Mouse (Mus musculus) kidney, embryonic 14.5 days (tissue): ENCODE results near the gene Calm1. TPM values are rescaled to one million over a fixed set of nuclear protein-coding genes. Genes with fewer than 3 reads are reported as not detected.
"Not testable (repeated sequence)": the region's sequence is repeated elsewhere in the genome, so short reads cannot be mapped to it uniquely, and the experiment has no call there.

Source experiments
- ATAC-seq: fragments of 200-750 bp; cut with Nextera tagmentation; 2 replicates; pipeline ENCODE4 v1.8.0; 2017; ENCODE audit warnings: moderate number of reproducible peaks, mild to moderate bottlenecking, moderate TSS enrichment, moderate library complexity; ENCODE audit not compliant: low FRiP score, low TSS enrichment
- H3K27ac ChIP-seq: fragments of 300-500 bp; sonication (generic); 2 replicates; pipeline ENCODE4 v1.5.1; 2014; ENCODE audit warnings: low read depth, mild to moderate bottlenecking, low read length, moderate library complexity, mixed read lengths
- H3K27me3 ChIP-seq: fragments of 300-500 bp; sonication (generic); 2 replicates; pipeline ENCODE4 v1.6.1; 2014; ENCODE audit warnings: mild to moderate bottlenecking, low read length; ENCODE audit not compliant: control insufficient read depth, insufficient read depth
- H3K36me3 ChIP-seq: fragments of 300-500 bp; sonication (generic); 2 replicates; pipeline ENCODE4 v1.6.1; 2014; ENCODE audit warnings: low read length, mixed read lengths; ENCODE audit not compliant: control insufficient read depth, insufficient read depth
- H3K4me1 ChIP-seq: fragments of 300-500 bp; sonication (generic); 2 replicates; pipeline ENCODE4 v1.6.1; 2014; ENCODE audit warnings: low read length, mixed read lengths; ENCODE audit not compliant: control insufficient read depth, insufficient read depth
- H3K4me2 ChIP-seq: fragments of 300-500 bp; sonication (generic); replicated peaks from 2 replicates; pipeline ENCODE4 v1.6.1; 2014; ENCODE audit warnings: low read depth, mild to moderate bottlenecking, low read length
- H3K4me3 ChIP-seq: fragments of 300-500 bp; sonication (generic); 2 replicates; pipeline ENCODE4 v1.5.1; 2014; ENCODE audit warnings: mild to moderate bottlenecking, low read length
- H3K9ac ChIP-seq: fragments of 300-500 bp; sonication (generic); 2 replicates; pipeline ENCODE4 v1.6.1; 2014; ENCODE audit warnings: low read depth, mild to moderate bottlenecking, low read length, moderate library complexity
- H3K9me3 ChIP-seq: fragments of 300-500 bp; sonication (generic); 2 replicates; pipeline ENCODE4 v1.6.1; 2016; ENCODE audit warnings: low read length; ENCODE audit not compliant: control insufficient read depth
- WGBS: fragments of 180-500 bp; shearing (Covaris S2); extraction: QIAGEN DNeasy Blood & Tissue Kit; methylation state at CpG from one replicate; pipeline ENCODE4 v1.1.7; 2014; 5-methylcytosine and 5-hydroxymethylcytosine counted together
- polyA plus RNA-seq: library from polyadenylated mRNA; unstranded; fragments of >200 nt; fragmentation: Nextera tagmentation; extraction: Ambion mirVana; gene quantifications from 2 replicates; pipeline ENCODE4 v1.2.1, GENCODE M21; 2014

Calm1 gene
- polyA plus RNA-seq, 1 experiment from 2014 or later, result 1,237 TPM

DNA sequence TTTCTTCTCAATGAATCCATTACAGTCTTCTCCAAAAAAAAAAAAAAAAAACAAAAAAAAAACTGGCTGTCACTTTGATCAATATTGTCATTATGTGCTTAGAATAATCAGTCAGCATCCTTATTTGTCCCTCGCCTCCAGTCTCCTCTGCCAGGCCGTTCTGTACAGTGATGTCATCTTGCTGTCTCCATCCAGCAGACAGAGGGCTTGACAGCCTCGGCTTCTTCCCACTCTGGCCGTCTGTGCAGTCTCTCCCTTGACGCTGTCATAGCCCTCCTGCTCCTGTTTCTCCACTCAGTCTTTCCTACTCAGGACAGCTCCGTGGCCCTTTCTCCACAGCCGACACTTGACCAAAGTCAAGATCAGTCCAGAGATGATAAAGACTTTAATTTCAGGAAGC lies 26.8 kb upstream of the Calm1 start:
- H3K9me3 ChIP-seq, result no peaks in the 10 kb centered on the region
- H3K27ac ChIP-seq, result no peak overlapping the region
- H3K9ac ChIP-seq, result no peak overlapping the region
- H3K27me3 ChIP-seq, result no peaks in the 10 kb centered on the region
- H3K4me2 ChIP-seq, result no peak overlapping the region
- ATAC-seq, result no peak
- no peaks in the 10 kb centered on the region for H3K36me3 ChIP-seq
- 68% methylated on average over 7 of the region's 7 CpGs for WGBS
- peaks cover 7% of the 10 kb centered on the region; the same call in 1 of the 2 replicates for H3K4me1 ChIP-seq
- H3K4me3 ChIP-seq, result no peak overlapping the region

DNA sequence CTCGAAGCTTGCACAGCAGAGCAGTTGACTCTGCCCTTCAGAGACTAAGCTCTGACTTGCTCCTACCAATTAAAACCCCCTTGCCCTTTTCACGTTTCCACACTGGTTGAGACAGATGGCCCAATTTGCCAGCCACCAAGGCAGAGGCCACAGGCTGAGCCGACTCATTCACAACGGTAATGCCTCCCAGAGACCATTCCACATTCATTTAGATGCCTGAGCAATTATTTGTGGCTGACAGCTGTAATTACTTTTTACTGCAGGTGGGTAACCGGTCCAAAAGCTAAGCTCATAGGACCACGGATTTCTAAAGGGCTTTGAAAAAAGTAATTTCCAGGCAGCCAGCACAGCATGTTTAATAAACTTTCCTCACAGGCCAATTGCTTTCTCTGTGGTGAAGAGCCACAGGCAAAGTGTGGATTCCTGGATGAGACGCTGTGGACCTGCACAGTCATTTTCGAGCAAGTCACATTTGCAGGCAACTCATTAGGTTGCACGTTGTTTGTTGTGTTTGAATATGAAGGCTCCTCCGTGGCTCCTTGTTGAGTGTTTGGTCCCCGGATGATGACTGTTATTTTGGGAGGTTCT lies 22.7 kb upstream of the Calm1 start:
- Histone ChIP-seq H3K4me1 (no peaks in the 10 kb centered on the region; the same call in 1 of the 2 replicates), H3K27ac (no peak overlapping the region), H3K9ac (no peak overlapping the region), H3K9me3 (no peaks in the 10 kb centered on the region), H3K4me2 (no peak overlapping the region), H3K27me3 (no peaks in the 10 kb centered on the region), H3K4me3 (no peak overlapping the region), H3K36me3 (no peaks in the 10 kb centered on the region)
- WGBS, result 36% methylated on average over 11 of the region's 11 CpGs
- ATAC-seq, result no peak

DNA sequence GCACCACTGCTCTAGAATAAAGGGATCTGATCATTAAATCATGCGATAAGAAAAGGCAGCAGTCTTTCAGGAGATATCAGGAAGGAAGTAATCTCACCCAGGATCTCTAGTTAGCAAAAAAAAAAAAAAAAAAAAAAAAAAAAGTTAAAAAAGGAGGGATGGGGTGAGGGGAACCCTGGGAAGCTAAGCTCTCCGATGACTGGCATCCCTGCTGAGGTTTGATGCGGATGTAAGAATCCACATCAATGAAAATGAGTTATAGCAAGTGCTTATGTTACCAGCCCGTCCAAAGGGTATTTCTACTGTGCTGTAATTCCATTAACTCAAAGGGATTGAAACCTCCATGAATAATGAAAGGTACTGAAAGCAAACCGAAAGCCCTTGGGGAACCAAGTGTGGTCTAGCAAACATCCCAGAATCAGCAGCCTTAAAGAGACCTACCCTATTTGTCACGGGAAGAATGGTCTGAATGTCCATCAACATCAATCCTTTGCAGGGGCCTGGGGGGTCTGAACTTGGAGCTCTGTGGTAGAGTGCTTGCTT lies 20.3 kb upstream of the Calm1 start:
- H3K27ac ChIP-seq, result 0 out of 2 replicates have a peak overlapping the region, but pooled peaks have one; percentile 27
- H3K4me2 ChIP-seq, result no peak overlapping the region
- no peak for ATAC-seq
- H3K9ac ChIP-seq, result no peak overlapping the region
- WGBS, result 41% methylated on average over 6 of the region's 6 CpGs
- H3K9me3 ChIP-seq, result no peaks in the 10 kb centered on the region
- no peak overlapping the region for H3K4me3 ChIP-seq
- no peaks in the 10 kb centered on the region; the same call in 1 of the 2 replicates for H3K4me1 ChIP-seq
- H3K27me3 ChIP-seq, result no peaks in the 10 kb centered on the region
- no peaks in the 10 kb centered on the region for H3K36me3 ChIP-seq

DNA sequence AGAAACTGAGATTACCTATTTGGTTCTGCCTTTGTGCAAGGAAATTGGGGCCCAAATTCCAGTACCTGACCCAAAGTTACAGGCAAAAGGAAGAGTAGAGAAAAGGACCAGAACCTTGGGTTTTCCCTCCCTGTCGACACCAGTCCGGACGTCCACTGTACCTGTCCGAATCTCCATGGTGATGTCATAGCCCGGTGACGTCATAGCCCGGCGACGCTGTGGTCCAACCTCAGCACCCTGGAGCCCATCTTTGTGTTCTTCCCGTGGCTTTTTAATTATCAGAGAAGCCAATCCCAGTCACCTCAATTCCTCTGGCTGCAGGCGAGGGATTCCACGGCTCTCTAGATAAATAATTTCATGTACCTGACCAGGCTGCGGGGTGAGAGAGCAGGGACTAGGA lies 18.4 kb upstream of the Calm1 start:
- H3K27me3 ChIP-seq, result no peaks in the 10 kb centered on the region
- peaks cover under 1% of the 10 kb centered on the region; the same call in 1 of the 2 replicates for H3K4me1 ChIP-seq
- no peaks in the 10 kb centered on the region for H3K9me3 ChIP-seq
- no peak overlapping the region for H3K4me3 ChIP-seq
- no peak for ATAC-seq
- H3K9ac ChIP-seq, result no peak overlapping the region
- H3K36me3 ChIP-seq, result no peaks in the 10 kb centered on the region
- WGBS, result 77% methylated on average over 13 of the region's 13 CpGs
- H3K27ac ChIP-seq, result peak overlapping the region; percentile 27; the same call in 1 of the 2 replicates
- no peak overlapping the region for H3K4me2 ChIP-seq

DNA sequence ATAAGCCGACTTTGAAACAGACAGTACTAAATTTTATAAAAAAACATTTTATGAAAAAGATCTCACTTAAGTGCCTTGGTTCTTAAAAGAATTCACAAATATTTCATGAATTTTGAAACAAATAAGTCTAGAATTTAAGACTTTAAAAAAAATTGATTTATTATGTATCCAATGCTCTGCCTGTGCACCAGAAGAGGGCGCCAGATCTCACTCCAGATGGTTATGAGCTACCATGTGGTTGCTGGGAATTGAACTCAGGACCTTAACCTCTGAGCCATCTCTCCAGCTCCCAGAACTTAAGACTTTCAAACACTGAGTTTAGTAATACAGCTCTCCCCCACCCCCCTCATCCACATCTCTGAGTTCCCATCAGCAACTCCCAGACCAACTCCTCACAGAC lies 16.6 kb upstream of the Calm1 start:
- no peaks in the 10 kb centered on the region for H3K27me3 ChIP-seq
- no peak overlapping the region for H3K27ac ChIP-seq
- 74% methylated on average over 2 of the region's 2 CpGs for WGBS
- peaks cover 7% of the 10 kb centered on the region; the same call in 1 of the 2 replicates for H3K4me1 ChIP-seq
- H3K4me2 ChIP-seq, result no peak overlapping the region
- H3K4me3 ChIP-seq, result no peak overlapping the region
- no peak for ATAC-seq
- no peak overlapping the region for H3K9ac ChIP-seq
- H3K9me3 ChIP-seq, result no peaks in the 10 kb centered on the region
- H3K36me3 ChIP-seq, result no peaks in the 10 kb centered on the region

DNA sequence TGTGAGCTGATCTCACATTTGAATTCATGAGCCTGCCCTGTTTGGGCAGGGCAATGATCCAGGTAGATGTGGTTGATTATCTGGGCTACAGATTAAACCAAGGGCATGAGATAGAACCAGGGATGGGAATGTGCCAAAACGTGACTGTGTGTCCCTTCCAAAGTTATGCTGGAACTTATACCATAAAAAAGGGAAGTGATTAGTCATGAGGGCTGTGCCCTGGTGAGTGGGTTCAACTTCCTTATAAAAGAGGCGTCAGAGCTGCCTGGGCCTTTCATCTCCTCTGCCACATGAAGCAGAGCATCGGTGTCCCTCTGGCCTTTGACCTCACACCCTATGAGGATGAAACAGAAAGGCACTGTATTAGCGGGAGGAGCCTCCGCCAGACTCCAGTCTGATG lies 15.3 kb upstream of the Calm1 start:
- no peak overlapping the region for H3K27ac ChIP-seq
- no peak overlapping the region for H3K4me2 ChIP-seq
- H3K4me3 ChIP-seq, result no peak overlapping the region
- no peaks in the 10 kb centered on the region for H3K27me3 ChIP-seq
- H3K36me3 ChIP-seq, result no peaks in the 10 kb centered on the region
- H3K9ac ChIP-seq, result no peak overlapping the region
- peaks cover 7% of the 10 kb centered on the region; the same call in 1 of the 2 replicates for H3K4me1 ChIP-seq
- 46% methylated on average over 5 of the region's 5 CpGs for WGBS
- no peak for ATAC-seq
- no peaks in the 10 kb centered on the region for H3K9me3 ChIP-seq

DNA sequence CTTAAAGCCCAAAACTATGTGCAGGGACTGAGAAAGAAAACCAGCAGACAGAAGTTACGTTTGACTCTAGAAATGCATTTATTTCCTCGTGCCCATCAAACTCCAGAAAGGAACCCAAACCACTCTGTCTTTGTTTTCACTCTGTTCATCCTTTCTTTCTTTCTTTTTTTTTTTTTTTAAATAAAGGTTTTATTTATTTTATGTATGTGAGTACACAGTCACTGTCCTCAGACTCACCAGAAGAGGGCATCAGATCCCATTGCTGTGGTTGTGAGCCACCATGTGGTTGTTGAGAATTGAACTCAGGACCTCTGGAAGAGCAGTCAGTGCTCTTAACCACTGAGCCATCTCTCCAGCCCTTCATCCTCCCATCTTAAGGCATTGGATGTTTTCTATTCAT lies 14.3 kb upstream of the Calm1 start:
- H3K9ac ChIP-seq, H3K4me2 ChIP-seq, H3K27me3 ChIP-seq, H3K4me3 ChIP-seq, H3K9me3 ChIP-seq, ATAC-seq, H3K4me1 ChIP-seq, H3K27ac ChIP-seq, H3K36me3 ChIP-seq: not testable (repeated sequence)
- 91% methylated on average over 2 of the region's 2 CpGs for WGBS

DNA sequence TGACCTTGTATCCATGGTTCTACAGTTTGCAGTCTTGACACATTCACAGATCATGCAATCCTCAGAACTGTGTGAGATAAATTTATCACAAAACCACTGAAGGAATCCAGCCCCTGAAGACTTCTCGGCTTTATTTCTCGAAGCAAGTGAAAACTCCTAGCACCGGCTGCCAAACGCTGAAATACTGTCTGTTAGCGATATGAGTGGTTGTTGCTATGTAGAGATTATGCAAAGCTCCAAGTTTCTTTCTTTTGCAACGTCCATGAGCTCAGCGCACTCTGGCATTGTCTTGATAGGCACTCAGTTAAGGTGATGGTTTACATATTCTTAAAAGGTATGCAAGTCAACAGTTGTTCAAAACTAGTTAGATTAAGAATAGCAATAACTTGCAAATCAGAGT lies 13.3 kb upstream of the Calm1 start:
- whole genome bisulfite sequencing, result 76% methylated on average over 7 of the region's 7 CpGs
- no peak overlapping the region for H3K9ac ChIP-seq
- peaks cover 7% of the 10 kb centered on the region; the same call in 1 of the 2 replicates for H3K4me1 ChIP-seq
- no peak overlapping the region for H3K4me3 ChIP-seq
- no peaks in the 10 kb centered on the region for H3K36me3 ChIP-seq
- no peak for ATAC-seq
- no peaks in the 10 kb centered on the region for H3K27me3 ChIP-seq
- H3K9me3 ChIP-seq, result no peaks in the 10 kb centered on the region
- no peak overlapping the region for H3K27ac ChIP-seq
- H3K4me2 ChIP-seq, result peak overlapping the region; percentile 56; the same call in 1 of the 2 replicates

DNA sequence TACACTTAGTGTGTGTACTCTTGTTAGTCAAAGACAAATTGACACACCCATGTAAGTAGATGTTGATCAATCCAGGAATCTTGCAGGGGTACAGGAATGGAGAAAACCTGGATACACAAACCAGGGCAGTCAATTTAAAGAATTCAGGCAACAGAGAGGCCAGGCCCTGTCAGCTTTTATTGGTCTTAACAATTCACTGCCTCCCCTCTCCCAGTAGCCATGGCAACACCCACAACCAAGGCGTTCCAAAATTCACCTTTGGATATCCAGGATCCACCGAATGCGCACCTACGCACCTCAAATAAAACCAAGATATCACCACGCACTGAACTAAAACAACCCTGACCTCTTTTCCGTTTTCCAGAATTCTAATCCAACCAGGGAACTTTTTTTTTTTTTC lies 12.9 kb upstream of the Calm1 start:
- Histone ChIP-seq H3K4me3 (peak overlapping the region; percentile 74), H3K4me2 (peak overlapping the region; percentile 56), H3K36me3 (no peaks in the 10 kb centered on the region), H3K27me3 (no peaks in the 10 kb centered on the region), H3K4me1 (peaks cover 7% of the 10 kb centered on the region; the same call in 1 of the 2 replicates), H3K9me3 (no peaks in the 10 kb centered on the region), H3K9ac (peak overlapping the region; percentile 88), H3K27ac (peak overlapping the region; percentile 100)
- 4% methylated on average over 6 of the region's 6 CpGs for WGBS
- ATAC-seq, result no peak
